Mouse (Mus musculus) stomach, embryonic 16.5 days (tissue): ENCODE measurements around the gene Gm9964. TPM values are rescaled to one million over a fixed set of nuclear protein-coding genes. Genes with fewer than 3 reads are reported as not detected.

ENCODE experiments used
- ATAC-seq: fragments of 200-750 bp; cut with Nextera tagmentation; 2 replicates; pipeline ENCODE4 v1.8.0; 2017; ENCODE audit warnings: moderate number of reproducible peaks, moderate TSS enrichment; ENCODE audit not compliant: insufficient read depth, low FRiP score
- H3K27ac ChIP-seq: fragments of 300-500 bp; sonication (generic); 2 replicates; pipeline ENCODE4 v1.5.1; 2014; ENCODE audit warnings: low read length
- H3K27me3 ChIP-seq: fragments of 300-500 bp; sonication (generic); 2 replicates; pipeline ENCODE4 v1.6.1; 2014; ENCODE audit warnings: low read length, control low read depth, mixed read lengths; ENCODE audit not compliant: control insufficient read depth, insufficient read depth
- H3K36me3 ChIP-seq: fragments of 300-500 bp; sonication (generic); 2 replicates; pipeline ENCODE4 v1.6.1; 2014; ENCODE audit warnings: low read length; ENCODE audit not compliant: control insufficient read depth, insufficient read depth
- H3K4me1 ChIP-seq: fragments of 300-500 bp; sonication (generic); 2 replicates; pipeline ENCODE4 v1.6.1; 2014; ENCODE audit warnings: low read length, control low read depth, mixed read lengths; ENCODE audit not compliant: control insufficient read depth, insufficient read depth
- H3K4me2 ChIP-seq: fragments of 300-500 bp; sonication (generic); 2 replicates; pipeline ENCODE4 v1.6.1; 2014; ENCODE audit warnings: low read depth, low read length, mixed read lengths
- H3K4me3 ChIP-seq: fragments of 300-500 bp; sonication (generic); replicated peaks from 2 replicates; pipeline ENCODE4 v1.5.1; 2014; ENCODE audit warnings: mild to moderate bottlenecking, low read length
- H3K9ac ChIP-seq: fragments of 300-500 bp; sonication (generic); 2 replicates; pipeline ENCODE4 v1.6.1; 2014; ENCODE audit warnings: low read length
- H3K9me3 ChIP-seq: fragments of 300-500 bp; sonication (generic); replicated peaks from 2 replicates; pipeline ENCODE4 v1.6.1; 2016; ENCODE audit warnings: low read length, control low read depth; ENCODE audit not compliant: control insufficient read depth
- WGBS: fragments of 180-500 bp; shearing (Covaris S2); extraction: QIAGEN DNeasy Blood & Tissue Kit; methylation state at CpG from one replicate; pipeline ENCODE4 v1.1.7; 2014; 5-methylcytosine and 5-hydroxymethylcytosine counted together
- polyA plus RNA-seq: library from polyadenylated mRNA; unstranded; fragments of >200 nt; fragmentation: Nextera tagmentation; extraction: Ambion mirVana; gene quantifications from 2 replicates; pipeline ENCODE4 v1.2.1, GENCODE M21; 2015

The Gm9964 gene
- polyA plus RNA-seq, 1 experiment from 2014 or later = not detected

- peaks cover 15% of the 10 kb centered on the region for H3K4me1 ChIP-seq
- H3K4me3 ChIP-seq = no peak overlapping the region
- no peak overlapping the region for H3K9ac ChIP-seq
- WGBS = 47% methylated on average over 2 of the region's 2 CpGs
- H3K9me3 ChIP-seq = no peaks in the 10 kb centered on the region
- peak; percentile 38; the same call in 1 of the 2 replicates for ATAC-seq
- no peaks in the 10 kb centered on the region for H3K27me3 ChIP-seq
- H3K36me3 ChIP-seq = no peaks in the 10 kb centered on the region
- no peak overlapping the region for H3K4me2 ChIP-seq
- H3K27ac ChIP-seq = no peak overlapping the region
Measured at GRCm38 (mm10) chr11:79290473-79290872, 6.2 kb downstream of the Gm9964 start.

DNA sequence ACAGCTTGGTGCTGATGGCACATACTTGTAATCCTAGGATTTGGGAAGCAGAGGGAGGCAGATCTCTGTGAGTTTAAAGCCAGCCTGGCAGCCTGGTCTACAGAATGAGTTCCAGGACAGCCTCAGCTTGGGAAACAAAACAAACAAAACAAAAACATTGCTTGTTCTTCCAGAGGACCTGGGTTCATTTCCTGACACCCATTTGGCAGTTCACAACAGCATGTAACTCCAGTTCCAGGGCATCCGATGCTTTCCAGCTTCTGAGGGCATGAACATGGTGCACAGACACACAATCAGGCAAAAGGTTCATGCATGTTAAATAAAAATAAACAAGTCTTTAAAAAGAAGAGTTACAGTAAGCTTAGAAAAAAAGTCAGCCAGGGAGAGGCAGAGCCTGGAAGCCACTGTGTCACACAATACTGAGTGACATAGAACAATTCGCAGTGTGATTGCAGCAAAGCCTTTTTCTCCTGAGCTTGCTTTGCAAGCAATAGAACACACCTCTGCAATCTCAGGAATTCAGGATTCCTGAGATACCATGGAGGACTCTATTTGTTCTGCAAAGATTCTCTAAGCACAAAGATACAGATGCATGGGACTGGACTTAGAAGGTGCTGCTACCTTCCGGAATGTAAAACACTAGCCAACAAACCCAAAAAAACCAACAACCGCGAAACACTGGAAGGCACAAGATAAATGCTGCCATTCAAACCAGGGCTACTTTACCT, 7.6 kb downstream of the Gm9964 start:
- Histone ChIP-seq H3K9me3 (no peaks in the 10 kb centered on the region), H3K36me3 (no peaks in the 10 kb centered on the region), H3K4me2 (no peak overlapping the region), H3K4me3 (no peak overlapping the region), H3K4me1 (peaks cover 15% of the 10 kb centered on the region), H3K27me3 (no peaks in the 10 kb centered on the region), H3K9ac (no peak overlapping the region), H3K27ac (no peak overlapping the region)
- 67% methylated on average over 5 of the region's 5 CpGs for WGBS
- ATAC-seq = no peak

DNA sequence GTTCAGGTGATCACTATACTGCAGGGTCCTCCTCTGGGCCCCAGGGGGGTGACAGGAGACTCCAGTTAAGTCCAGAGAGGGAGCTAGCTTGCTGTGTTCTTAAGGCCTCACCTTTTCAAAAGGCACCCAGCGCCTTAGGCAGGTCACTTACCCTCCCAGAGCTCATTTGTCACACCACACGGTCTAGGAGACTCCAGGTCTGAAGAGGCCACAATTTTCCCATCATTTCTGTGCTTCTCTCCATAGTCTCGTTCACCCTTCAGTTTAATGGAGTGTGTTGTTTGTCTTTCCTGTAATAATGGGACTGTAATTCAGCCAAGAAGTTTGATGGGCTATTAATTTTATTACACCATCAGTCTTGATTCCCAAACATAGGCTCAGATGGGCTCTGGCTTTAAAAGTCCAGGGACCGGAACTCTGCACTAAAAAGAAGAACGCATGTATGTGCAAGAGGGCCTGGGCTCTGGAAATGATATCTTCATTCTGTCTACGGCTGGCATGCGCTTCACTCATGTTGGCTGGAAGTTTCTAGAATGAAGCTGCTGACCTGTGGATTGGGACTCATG, 8.3 kb downstream of the Gm9964 start:
- no peak overlapping the region for H3K4me3 ChIP-seq
- peaks cover 15% of the 10 kb centered on the region for H3K4me1 ChIP-seq
- H3K9ac ChIP-seq = no peak overlapping the region
- WGBS = 54% methylated on average over 7 of the region's 7 CpGs
- no peaks in the 10 kb centered on the region for H3K36me3 ChIP-seq
- H3K4me2 ChIP-seq = no peak overlapping the region
- no peaks in the 10 kb centered on the region for H3K27me3 ChIP-seq
- ATAC-seq = no peak
- no peaks in the 10 kb centered on the region for H3K9me3 ChIP-seq
- no peak overlapping the region for H3K27ac ChIP-seq

GRCm38 (mm10) chr11:79287447-79287846, 9.3 kb downstream of the Gm9964 start:
- H3K27ac ChIP-seq = peak overlapping the region; percentile 27
- WGBS = 62% methylated on average over 6 of the region's 6 CpGs
- no peak overlapping the region for H3K4me3 ChIP-seq
- no peaks in the 10 kb centered on the region for H3K9me3 ChIP-seq
- no peak overlapping the region for H3K9ac ChIP-seq
- no peaks in the 10 kb centered on the region for H3K36me3 ChIP-seq
- no peaks in the 10 kb centered on the region for H3K27me3 ChIP-seq
- peaks cover 15% of the 10 kb centered on the region for H3K4me1 ChIP-seq
- ATAC-seq = no peak
- no peak overlapping the region for H3K4me2 ChIP-seq

GRCm38 (mm10) chr11:79286305-79286799, 10.4 kb downstream of the Gm9964 start:
- H3K4me2 ChIP-seq = no peak overlapping the region

DNA sequence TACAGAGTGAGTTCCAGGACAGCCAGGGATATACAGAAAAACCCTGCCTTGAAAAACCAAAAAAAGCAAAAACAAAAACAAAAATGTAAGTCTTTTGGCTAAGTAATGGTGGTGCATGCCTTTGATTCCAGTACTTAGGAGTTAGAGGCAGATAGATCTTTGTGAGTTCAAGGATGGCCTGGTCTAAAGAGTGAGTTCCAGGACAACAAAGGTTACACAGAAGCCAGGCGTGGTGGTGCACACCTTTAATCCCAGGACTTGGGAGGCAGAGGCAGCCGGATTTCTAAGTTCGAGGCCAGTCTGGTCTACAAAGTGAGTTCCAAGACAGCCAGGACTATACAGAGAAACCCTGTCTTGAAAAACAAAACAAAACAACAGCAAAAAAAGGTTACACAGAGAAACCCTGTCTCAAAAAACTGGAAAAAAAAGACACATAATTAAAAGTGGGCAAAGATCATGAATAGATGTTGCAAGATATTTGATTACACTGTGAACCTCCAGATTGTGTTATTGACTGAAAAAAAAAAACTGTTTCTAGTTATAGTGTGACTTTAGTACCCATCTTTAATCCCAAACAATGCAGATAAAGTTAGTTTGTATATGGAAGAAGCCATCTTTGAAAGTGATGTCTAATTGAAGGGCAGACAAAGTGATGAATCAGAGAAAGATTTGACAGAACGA, 13.2 kb downstream of the Gm9964 start:
- WGBS = 93% methylated on average over 4 of the region's 4 CpGs
- Histone ChIP-seq H3K36me3 (no peaks in the 10 kb centered on the region), H3K9ac (no peak overlapping the region), H3K9me3 (no peaks in the 10 kb centered on the region), H3K4me2 (no peak overlapping the region), H3K4me3 (no peak overlapping the region), H3K27me3 (no peaks in the 10 kb centered on the region), H3K4me1 (peaks cover 15% of the 10 kb centered on the region), H3K27ac (no peak overlapping the region)
- ATAC-seq = no peak

More at GRCm38 (mm10) chr11:79286305-79286799, 10.4 kb downstream of the Gm9964 start:
- peaks cover 15% of the 10 kb centered on the region for H3K4me1 ChIP-seq
- H3K9me3 ChIP-seq = no peaks in the 10 kb centered on the region
- H3K9ac ChIP-seq = no peak overlapping the region
- 49% methylated on average over 9 of the region's 9 CpGs for WGBS
- no peaks in the 10 kb centered on the region for H3K36me3 ChIP-seq
- peak overlapping the region; percentile 15 for H3K27ac ChIP-seq
- H3K27me3 ChIP-seq = no peaks in the 10 kb centered on the region
- no peak overlapping the region for H3K4me3 ChIP-seq
- ATAC-seq = no peak

DNA sequence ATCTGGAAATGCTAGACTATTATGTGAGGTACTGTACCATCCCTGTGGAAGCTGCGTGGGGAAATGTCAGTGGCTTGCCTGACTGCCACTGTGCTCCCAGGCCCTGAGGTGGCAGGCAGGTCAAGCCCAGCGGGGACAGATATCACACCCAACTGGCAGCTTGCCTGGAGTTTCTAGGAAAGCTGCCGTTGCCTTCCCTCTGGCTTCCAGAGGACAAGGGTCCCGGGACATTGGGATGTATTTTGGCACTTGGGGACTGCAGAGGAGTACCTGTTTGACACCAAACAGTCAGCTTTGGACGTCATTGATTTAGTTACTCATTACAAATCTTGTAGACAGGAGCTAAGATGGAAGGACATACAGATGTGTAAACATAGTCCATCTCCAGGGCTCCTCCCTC, 15.3 kb downstream of the Gm9964 start:
- H3K4me1 ChIP-seq = peaks cover 5% of the 10 kb centered on the region; the same call in 1 of the 2 replicates
- H3K36me3 ChIP-seq = no peaks in the 10 kb centered on the region
- H3K4me3 ChIP-seq = no peak overlapping the region
- no peak overlapping the region for H3K27ac ChIP-seq
- H3K4me2 ChIP-seq = no peak overlapping the region
- no peak for ATAC-seq
- no peak overlapping the region for H3K9ac ChIP-seq
- WGBS = 39% methylated on average over 5 of the region's 5 CpGs
- no peaks in the 10 kb centered on the region for H3K27me3 ChIP-seq
- H3K9me3 ChIP-seq = no peaks in the 10 kb centered on the region

- no peak for ATAC-seq
- H3K9me3 ChIP-seq = no peaks in the 10 kb centered on the region
- 30% methylated on average over 2 of the region's 2 CpGs for WGBS
- H3K4me1 ChIP-seq = 0 out of 2 replicates have a peak, but pooled peaks cover 4% of the 10 kb centered on the region
- H3K27me3 ChIP-seq = no peaks in the 10 kb centered on the region
- H3K27ac ChIP-seq = peak overlapping the region; percentile 34; the same call in 1 of the 2 replicates
- no peak overlapping the region for H3K9ac ChIP-seq
- no peak overlapping the region for H3K4me3 ChIP-seq
- H3K36me3 ChIP-seq = no peaks in the 10 kb centered on the region
- H3K4me2 ChIP-seq = no peak overlapping the region
Measured at GRCm38 (mm10) chr11:79279732-79280405, 16.8 kb downstream of the Gm9964 start.
